Mouse (Mus musculus): ENCODE measurements at regions not wholly inside any gene's neighbourhood (a gene's known extent, or its start where the extent isn't known, plus 50 kb on each side); places are given as distances from the start of the nearest gene placed in this dataset.

DNA sequence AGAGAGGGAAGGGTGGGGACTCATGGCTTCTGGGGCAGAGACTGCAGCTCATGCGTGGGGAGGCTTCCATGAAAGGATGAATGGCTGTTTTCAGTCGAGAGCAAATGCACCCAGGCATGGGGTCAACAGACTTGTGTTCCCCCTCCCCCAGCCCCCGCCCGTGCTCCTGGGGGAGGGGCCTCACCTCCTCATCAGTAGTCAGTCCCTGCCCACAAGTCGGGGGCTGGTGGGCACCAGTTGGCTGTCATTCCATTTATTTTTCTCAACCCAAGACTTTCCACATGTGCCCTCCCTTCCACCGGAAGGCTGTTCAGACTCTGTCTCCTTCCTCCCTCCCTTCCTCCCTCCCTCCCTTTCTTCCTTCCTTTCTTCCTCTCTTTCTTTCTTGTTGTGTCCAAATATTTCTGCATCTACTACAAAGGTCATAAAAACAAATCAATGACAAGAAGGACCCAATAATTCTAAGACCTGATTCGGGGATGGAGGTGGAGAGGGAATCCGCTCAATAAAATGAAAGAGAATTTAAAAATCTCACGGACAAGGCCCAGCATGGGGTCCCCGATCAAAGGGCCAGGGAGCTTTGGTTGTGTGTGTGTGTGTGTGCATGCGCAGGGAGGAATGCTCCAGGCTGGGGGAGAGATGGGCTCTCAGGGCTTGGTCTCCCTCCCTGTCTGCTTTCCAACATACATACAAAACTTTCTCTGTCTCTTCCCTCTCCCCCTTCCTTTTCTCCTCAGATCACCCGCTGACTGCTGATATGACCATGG, 57.7 kb downstream of the Rpl14 start:
- no peak for DNase-seq

- no peak for DNase-seq
Measured at GRCm38 (mm10) chr9:120629609-120630008, 58.4 kb downstream of the Rpl14 start.

DNA sequence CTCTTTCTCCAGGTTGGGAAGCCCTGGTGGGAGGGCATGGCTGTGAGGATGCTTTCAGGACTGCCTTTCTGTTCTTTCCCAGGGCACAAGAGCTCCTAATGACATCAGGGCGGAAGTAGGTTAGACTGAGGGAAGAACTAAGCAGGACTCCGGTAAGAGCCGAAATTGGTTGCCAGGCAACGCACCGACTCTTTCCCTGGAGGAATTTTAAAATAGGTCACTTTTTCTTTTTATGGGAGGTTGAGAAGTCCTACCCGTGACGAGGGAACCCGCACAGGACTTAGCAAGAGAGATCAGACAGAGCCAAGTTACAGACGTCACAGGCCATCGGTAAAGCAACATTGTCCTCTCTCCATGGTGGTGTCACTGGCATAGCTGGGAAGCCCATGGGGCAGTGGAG, 61.6 kb downstream of the Rpl14 start:
- no peak for DNase-seq

DNA sequence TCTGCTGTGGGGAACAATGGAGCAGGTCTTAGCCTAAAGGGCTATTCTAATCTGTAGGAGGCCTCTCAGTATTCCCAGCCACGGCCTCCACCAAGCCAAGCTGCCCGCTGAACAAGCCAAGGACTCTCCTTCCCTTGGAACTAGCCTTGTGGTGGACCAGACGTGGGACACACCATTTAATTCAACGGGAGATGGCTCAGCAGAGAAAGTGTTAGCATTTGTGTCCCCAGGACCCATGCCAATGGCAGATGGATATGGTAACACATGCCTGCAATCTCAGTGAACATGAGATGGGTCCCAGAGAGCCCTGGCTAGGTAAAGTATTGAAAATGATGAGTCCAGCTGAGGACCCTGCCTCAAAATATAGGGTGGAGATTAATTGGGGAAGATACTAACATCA, 71.4 kb downstream of the Rpl14 start:
- DNase-seq, result no peak

DNA sequence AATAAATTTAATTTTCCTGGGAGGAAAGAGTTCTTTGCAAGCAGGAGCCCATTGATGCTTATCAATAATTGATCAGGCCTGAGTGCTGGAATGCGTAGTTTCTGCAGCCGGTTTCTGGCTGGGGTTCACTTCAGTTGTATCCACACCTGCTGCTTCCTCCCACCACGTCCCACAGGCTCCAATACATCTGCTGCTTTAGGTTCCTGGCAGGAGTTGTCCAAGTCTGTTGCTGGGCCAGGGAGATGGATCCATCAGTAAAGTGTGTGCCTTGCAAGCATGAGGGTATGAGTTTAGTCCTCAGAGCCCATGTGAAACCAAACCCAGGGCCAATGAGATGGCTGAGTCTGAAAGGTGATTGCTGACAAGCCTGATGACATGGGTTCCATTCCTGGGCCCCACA, 72.1 kb downstream of the Rpl14 start:
- DNase-seq, result no peak

GRCm38 (mm10) chr9:120645776-120646175, 74.5 kb downstream of the Rpl14 start:
- DNase-seq, result no peak

DNA sequence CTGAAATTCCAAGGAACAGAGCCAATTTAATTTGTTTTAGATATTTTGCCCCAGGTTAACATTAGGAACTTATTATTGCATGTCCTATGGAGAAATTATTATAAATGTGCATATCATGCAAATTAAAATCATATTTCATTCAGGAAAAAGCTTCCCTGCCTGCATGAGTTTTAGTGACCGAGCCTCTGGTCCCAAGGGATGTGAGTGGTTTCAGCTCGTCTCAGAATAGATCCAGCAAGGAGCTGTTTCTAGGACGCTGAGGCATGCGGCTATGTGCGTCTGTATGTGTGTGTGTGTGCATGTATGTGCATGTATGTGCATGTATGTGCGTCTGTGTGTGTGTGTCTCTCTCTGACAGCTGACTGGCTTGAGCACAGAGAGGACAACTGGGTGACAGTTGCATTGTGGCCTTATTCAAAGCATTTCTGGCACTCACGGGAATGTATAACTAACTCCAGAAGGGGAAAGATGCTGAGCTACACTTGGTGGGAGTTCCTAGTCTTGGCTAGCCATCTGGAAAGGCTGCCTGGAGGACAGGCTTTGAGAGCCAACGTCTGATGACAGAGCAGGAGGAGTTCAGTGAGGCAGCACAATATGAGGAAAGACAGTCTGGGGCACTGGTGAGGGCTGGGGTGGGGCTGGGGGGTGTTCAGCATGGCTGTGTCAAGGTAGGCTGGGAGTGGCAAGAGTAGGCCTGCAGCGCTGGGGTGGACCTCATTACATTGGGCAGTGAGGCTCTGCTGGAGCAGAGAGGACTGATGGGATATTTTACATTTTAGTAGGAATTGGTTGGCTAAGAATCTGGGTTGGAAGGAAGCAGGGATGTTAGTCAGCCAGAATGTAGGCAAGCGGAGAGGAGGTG, 75.8 kb downstream of the Rpl14 start:
- no peak for DNase-seq

DNA sequence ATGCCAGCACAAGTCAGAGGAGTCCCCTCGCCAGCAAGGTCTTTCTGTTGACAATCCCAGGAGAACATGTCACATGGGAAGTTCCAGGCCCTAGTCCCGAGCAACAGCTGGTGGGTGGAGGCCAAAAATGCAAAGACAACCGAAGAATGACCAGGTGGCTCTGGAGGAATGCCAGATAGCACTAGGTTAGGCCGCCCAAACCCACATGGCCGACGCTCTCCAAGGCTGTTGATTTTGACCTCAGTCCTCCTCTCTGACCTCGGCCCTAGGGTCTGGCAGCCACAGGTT, 76.4 kb downstream of the Rpl14 start:
- DNase-seq, result no peak

GRCm38 (mm10) chr9:120652733-120653132, 81.5 kb downstream of the Rpl14 start:
- no peak for DNase-seq

- DNase-seq, result no peak
Measured at GRCm38 (mm10) chr9:120653170-120653569, 81.9 kb downstream of the Rpl14 start.

DNA sequence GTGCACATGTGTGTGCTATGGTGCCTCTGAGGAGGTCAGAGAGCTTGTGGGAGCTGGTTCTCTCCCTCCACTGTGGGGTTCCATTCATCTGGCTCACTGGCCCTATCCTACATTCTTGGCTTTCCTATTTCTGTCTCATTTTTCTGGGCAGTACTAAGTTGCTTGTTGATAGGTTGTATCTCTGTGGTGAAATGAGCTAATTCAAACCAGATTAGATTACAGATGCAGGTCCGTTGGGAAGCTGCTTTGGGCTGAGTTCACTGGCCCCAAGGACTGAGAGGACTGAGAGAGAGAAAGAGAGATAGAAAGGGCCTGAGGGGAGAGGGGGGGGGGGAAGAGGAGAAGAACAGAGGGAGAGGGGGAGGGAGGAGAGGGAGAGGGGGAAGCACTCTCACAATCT, 83.5 kb downstream of the Rpl14 start:
- DNase-seq, result no peak

- peak; percentile 54 for DNase-seq
Measured at GRCm38 (mm10) chr9:120656976-120657375, 85.7 kb downstream of the Rpl14 start.

DNA sequence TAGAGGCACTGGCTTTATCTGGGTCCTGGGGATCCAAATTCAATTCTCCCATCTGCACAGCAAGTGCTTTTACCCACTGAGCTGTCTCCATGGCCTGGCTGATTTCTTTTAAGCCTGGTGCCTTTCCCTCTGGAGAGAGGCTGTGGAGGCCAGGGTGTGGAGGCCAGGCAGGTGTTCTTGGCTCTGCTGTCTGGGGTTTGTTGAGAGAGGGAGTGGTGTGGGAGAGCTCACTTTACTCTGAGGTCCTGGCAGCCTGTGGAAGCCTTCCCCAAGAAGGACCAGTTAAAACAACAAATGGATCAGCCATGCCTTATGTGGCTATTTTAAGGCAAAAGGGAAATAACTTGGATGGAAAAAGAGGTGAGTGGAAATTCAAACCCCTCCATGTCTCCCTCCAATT, 86.5 kb downstream of the Rpl14 start:
- DNase-seq, result no peak

DNA sequence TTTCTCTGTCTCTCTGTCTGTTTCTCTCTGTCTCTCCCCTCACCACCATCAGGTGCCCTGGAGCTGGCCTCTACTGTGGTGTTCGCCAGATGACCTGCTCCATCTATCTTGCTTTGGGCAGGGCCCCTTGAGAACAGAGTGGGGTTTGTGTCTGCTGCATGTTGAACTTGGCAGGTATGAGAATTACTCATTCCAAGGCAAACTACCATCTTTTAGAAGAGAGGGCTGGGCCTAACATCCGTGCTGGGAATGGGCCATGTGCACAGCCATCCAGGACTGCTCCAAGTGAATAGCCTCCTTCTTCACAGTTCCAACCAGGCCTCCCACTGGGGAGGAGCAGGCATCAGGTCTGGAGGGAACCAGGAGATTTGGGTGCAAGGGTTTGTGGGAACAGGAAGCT, 87.3 kb downstream of the Rpl14 start:
- DNase-seq, result no peak

DNA sequence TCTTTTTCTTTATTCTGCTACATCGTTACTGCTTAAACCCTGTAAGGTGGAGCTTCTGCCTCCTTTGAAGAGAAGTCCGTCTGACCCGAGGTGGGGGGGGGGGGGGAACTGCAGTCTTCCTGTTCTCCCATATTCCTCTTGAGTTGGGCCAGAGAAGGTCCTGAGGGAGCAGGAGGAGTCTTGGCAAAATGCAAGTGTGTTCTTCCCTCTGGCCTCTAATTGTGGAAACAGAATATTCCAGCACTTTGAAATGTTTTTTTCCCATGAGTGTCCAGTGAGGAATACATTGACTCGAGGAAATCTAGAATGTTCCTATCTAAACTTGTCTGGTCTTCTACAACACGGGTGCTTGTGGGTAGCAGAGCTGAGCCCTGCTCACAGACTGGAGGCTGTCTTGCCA, 90.0 kb downstream of the Rpl14 start:
- DNase-seq, result no peak

GRCm38 (mm10) chr9:120661641-120662227, 90.5 kb downstream of the Rpl14 start:
- DNase-seq, result no peak

DNA sequence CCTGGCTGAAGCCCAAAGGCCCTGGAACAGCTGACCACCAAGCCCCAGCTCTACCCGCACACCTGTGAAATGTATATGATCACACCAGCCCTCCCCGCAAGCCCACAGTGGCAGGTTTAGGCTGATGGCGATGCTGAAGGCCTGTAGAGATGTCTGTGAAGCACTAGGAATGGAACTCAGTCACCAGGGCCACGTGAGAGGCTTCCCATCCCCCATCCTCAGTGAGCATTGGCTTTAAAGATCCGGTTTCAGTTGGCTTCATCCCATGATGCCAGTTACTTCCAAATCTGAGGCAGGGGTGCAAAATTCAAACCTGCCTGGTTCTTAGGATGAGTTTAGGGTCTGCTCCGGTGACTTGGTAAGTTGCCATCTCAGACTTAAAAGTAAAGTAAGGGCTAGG, 91.9 kb downstream of the Rpl14 start:
- DNase-seq, result no peak

DNA sequence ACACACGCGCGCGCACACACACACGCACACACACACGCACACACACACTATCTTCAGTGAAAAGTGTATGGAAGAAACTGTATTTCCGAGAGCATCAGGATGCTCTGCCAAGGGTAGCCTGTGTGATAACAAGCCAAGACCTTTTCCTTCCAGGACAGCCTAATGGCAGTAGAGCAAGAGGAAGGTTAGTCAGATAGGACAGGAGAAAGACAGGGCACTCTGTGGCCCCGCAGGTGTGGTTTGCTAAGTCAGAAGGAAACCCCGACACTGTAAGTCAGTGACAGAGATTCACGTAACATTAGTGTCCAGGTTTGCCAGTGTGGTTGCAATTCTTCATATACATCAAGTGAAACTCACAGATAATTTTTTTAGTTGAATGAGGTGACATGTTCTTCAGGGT, 92.8 kb downstream of the Rpl14 start:
- no peak for DNase-seq

DNA sequence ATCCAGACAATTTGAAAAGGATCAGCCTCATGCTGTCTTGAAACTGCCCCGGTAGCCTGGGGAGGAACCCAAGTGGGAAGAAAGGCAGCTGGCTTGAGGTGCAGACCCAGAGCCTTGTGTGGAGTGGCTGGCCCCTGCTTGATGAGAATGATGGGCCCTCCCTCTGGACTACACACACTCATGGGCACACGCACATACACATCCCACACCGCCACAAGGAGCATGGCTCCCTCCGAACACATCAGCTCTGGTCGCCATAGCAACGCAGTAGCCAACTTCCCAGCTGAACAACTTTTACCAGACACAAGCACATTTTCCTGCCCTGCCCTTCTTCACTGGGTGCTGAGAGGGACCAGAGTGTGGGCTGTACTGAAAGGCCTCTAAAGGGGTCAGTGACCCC, 101.2 kb downstream of the Rpl14 start:
- DNase-seq, result no peak

GRCm38 (mm10) chr9:120674855-120675254, 103.6 kb downstream of the Rpl14 start:
- DNase-seq, result peak; percentile 48

DNA sequence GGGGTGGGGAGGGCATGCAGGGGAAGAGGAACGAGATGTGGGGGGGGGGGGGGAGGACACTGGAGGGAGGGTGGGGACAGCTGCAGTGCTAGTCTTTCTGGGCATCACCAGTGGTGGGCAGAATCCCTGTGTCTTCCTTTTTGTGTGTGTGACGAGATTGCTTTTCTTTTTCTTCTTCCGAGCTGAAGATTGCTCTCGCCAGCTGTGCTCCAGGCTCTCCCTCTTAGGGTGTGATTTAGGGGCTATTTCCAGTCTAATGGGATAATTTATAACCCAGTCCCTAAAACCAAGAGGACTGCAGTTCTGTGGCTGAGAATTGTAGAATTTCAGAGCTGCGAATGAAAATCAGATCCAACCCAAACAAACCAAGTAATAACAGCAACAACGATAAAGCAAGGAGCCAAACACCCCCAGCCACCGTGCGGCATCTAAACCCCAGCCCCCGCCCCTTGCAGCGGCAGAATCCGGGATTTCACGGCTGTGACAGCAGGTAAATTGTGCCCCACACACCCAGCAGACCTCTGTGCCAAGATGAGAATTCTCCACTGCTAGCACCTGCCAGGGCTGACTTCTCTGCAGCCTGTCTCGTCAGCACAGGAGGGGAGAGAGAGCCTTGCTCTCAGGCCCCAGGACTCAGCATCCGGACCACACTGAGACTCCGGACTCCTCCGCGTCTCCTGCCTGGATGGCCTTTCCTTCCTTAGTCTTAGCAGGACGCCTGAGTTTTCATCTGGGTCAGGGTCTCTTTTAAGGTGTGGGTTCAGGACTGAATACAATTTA, 104.3 kb downstream of the Rpl14 start:
- DNase-seq, result peak; percentile 25

DNA sequence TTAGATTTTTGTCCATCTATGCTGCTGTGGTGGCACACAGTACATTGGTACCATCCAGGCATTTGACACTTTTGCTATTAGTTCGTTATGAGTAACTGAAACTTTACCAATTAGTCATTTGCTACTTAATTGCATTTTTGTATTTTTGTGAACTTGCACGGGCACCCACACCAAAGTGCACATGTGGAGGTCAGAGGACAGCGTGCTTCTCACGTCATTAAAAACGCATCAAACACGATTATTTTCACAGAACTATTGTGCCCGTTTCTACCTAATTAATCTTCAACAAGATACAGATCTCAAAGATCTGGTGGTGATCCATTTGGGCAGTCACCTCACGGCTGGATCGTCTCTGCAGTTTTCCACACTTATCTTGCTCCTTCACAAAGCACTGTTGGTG, 105.1 kb downstream of the Rpl14 start:
- no peak for DNase-seq

- no peak for DNase-seq
Measured at GRCm38 (mm10) chr9:120676771-120677170, 105.5 kb downstream of the Rpl14 start.

Measured in thymus, postnatal 14 days (tissue).